Mouse (Mus musculus) myocyte (in vitro differentiated cells): ENCODE results near the gene Tnnc2. TPM values are rescaled to one million over a fixed set of nuclear protein-coding genes. Genes with fewer than 3 reads are reported as not detected.
A peak's percentile ranks its signal among the peaks of the same experiment; 100 is the strongest.

Experiments used
- H3K27me3 ChIP-seq: one replicate; pipeline ENCODE4 v1.6.1; 2011; ENCODE audit not compliant: control insufficient read depth, insufficient read depth, insufficient read length
- H3K36me3 ChIP-seq: one replicate; pipeline ENCODE4 v1.6.1; 2011; ENCODE audit not compliant: control insufficient read depth, insufficient read depth
- H3K4me2 ChIP-seq: one replicate; pipeline ENCODE4 v1.6.1; 2011; ENCODE audit warnings: low read depth, control low read depth
- H3K4me3 ChIP-seq: one replicate; pipeline ENCODE4 v1.5.1; 2011; ENCODE audit warnings: mild to moderate bottlenecking, control low read depth, moderate library complexity
- H3K79me2 ChIP-seq: one replicate; pipeline ENCODE4 v1.6.1; 2011; ENCODE audit not compliant: control insufficient read depth, insufficient read depth
- H3ac ChIP-seq: one replicate; pipeline ENCODE4 v1.6.1; 2011; ENCODE audit not compliant: control insufficient read depth, insufficient read length
- CEBPB ChIP-seq: IDR thresholded peaks from 2 replicates; pipeline ENCODE4 v1.6.1; 2011; ENCODE audit warnings: mild to moderate bottlenecking, moderate library complexity; ENCODE audit not compliant: poor library complexity, insufficient read depth, severe bottlenecking
- E2F4 ChIP-seq: IDR thresholded peaks from one replicate; pipeline ENCODE4 v1.6.1; 2011; ENCODE audit warnings: mild to moderate bottlenecking, control low read depth, moderate library complexity; ENCODE audit not compliant: insufficient read depth
- MAX ChIP-seq: IDR thresholded peaks from one replicate; pipeline ENCODE4 v1.6.1; 2011; ENCODE audit warnings: low read depth, mild to moderate bottlenecking, control low read depth
- MYOD1 ChIP-seq, 3 experiments: IDR thresholded peaks; one replicate each; pipeline ENCODE4 v1.6.1; 2011; ENCODE audit warnings: control low read depth in 2 of 3, low read depth in 2 of 3, mild to moderate bottlenecking in 2 of 3, moderate library complexity in 1 of 3; ENCODE audit not compliant: insufficient read length in 2 of 3, control insufficient read depth in 1 of 3
- MYOG ChIP-seq, 3 experiments: IDR thresholded peaks; one replicate each; pipeline ENCODE4 v1.6.1; 2011; ENCODE audit warnings: control low read depth in 2 of 3, low read depth in 2 of 3, mild to moderate bottlenecking in 2 of 3; ENCODE audit not compliant: insufficient read length in 2 of 3, control insufficient read depth in 1 of 3, insufficient read depth in 1 of 3
- POLR2A ChIP-seq: IDR thresholded peaks from one replicate; pipeline ENCODE4 v1.6.1; 2011; ENCODE audit warnings: low read depth, mild to moderate bottlenecking, control low read depth, moderate library complexity; ENCODE audit not compliant: insufficient read length
- POLR2AphosphoS2 ChIP-seq: IDR thresholded peaks from one replicate; pipeline ENCODE4 v1.6.1; 2011; ENCODE audit warnings: low read depth, control low read depth; ENCODE audit not compliant: insufficient read length
- REST ChIP-seq: IDR thresholded peaks from one replicate; pipeline ENCODE4 v1.6.1; 2011; ENCODE audit warnings: mild to moderate bottlenecking, control low read depth, moderate library complexity; ENCODE audit not compliant: insufficient read depth, insufficient read length
- SRF ChIP-seq: IDR thresholded peaks from one replicate; pipeline ENCODE4 v1.6.1; 2011; ENCODE audit warnings: low read depth; ENCODE audit not compliant: control insufficient read depth, insufficient read length
- TCF12 ChIP-seq: IDR thresholded peaks from one replicate; pipeline ENCODE4 v1.6.1; 2011; ENCODE audit warnings: mild to moderate bottlenecking, control low read depth; ENCODE audit not compliant: poor library complexity, insufficient read depth, severe bottlenecking
- TCF3 ChIP-seq: IDR thresholded peaks from one replicate; pipeline ENCODE4 v1.6.1; 2011; ENCODE audit warnings: low read depth, control low read depth; ENCODE audit not compliant: insufficient read length
- USF1 ChIP-seq: IDR thresholded peaks from one replicate; pipeline ENCODE4 v1.6.1; 2011; ENCODE audit warnings: low read depth, mild to moderate bottlenecking, control low read depth, moderate library complexity
- polyA plus RNA-seq: library from polyadenylated mRNA; unstranded; fragments of >200 nt; fragmentation: generic; extraction: Trizol; gene quantifications from one replicate; pipeline ENCODE4 v1.2.1, GENCODE M21; 2012; ENCODE audit warnings: missing spikeins

The Tnnc2 gene
- polyA plus RNA-seq, 1 experiment = 3,985 TPM

DNA sequence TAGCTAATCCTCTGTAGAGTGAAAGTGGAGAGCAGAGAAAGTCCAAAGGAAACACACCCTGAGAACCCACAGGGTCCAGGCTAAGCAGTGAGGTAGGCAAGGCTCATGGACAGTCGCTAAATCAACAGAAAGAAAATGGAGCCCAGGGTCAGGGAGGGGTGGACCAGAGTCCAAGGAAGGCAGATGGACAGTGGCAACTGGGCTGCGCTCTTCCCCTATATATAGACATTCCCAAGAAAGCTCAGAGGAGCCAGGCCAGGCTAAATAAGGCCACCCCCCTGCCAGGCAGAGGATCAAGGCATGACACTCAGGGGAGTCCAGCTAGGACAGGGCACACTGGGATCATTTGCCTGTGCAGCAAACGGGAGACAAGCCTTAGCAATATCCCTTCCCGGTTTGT lies 2.1 kb upstream of the Tnnc2 start:
- H3K4me2 ChIP-seq = peak overlapping the region; percentile 56
- peaks cover 8% of the 10 kb centered on the region for H3K79me2 ChIP-seq
- H3ac ChIP-seq = no peak overlapping the region
- H3K4me3 ChIP-seq = no peak overlapping the region
- TF ChIP-seq TCF3 = peak; percentile 17
- TF ChIP-seq TCF12 = peak; percentile 25
- TF ChIP-seq USF1 = no peak
- peak; percentile 95 for TF ChIP-seq SRF
- no peak for TF ChIP-seq E2F4
- TF ChIP-seq MYOD1 (IDR thresholded peaks at IDR 0.05; ENCODE audit: control insufficient read depth in 1 of 3, insufficient read length in 2 of 3, low read depth in 2 of 3) = peak; percentile 88 to 97 (median 92)
- no peak for TF ChIP-seq REST
- TF ChIP-seq CEBPB = no peak
- no peak for TF ChIP-seq POLR2AphosphoS2
- TF ChIP-seq MYOG (IDR thresholded peaks at IDR 0.05; ENCODE audit: control insufficient read depth in 1 of 3, insufficient read depth in 1 of 3, insufficient read length in 2 of 3, low read depth in 2 of 3) = peak in 1 of 3 experiments; percentile 24
- TF ChIP-seq MAX = no peak
- TF ChIP-seq POLR2A = peak; percentile 48
- H3K36me3 ChIP-seq = no peaks in the 10 kb centered on the region
- no peaks in the 10 kb centered on the region for H3K27me3 ChIP-seq

DNA sequence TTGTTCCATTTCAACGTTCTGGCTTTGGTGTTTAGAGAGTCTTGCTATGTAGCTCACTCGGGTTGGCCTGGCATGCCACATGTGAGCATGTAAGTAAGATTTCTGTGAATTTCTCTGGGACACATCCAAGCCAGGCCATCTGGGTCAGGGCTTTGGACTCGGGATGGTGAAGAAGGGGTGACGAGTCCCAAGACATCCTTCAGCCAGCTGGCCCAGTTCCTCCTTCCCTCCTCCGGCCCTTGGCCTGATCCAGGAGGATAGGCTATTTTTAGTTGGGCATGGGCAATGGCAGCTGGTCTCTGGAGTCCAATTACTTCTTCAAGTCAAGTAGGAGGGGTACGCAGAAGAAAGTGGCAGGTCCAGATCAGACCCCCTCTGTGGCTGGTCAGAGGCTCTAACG lies 958 bp downstream of the Tnnc2 start:
- Histone ChIP-seq H3ac (no peak overlapping the region), H3K36me3 (no peaks in the 10 kb centered on the region), H3K79me2 (peaks cover 8% of the 10 kb centered on the region), H3K27me3 (no peaks in the 10 kb centered on the region), H3K4me2 (peak overlapping the region; percentile 75), H3K4me3 (peak overlapping the region; percentile 43)
- TF ChIP-seq MYOD1 (IDR thresholded peaks at IDR 0.05; ENCODE audit: control insufficient read depth in 1 of 3, insufficient read length in 2 of 3, low read depth in 2 of 3) (peak in 2 of 3 experiments; percentile 58 to 83), POLR2AphosphoS2 (peak; percentile 54), MYOG (IDR thresholded peaks at IDR 0.05; ENCODE audit: control insufficient read depth in 1 of 3, insufficient read depth in 1 of 3, insufficient read length in 2 of 3, low read depth in 2 of 3) (peak; percentile 41 to 87 (median 79)), E2F4 (no peak), TCF12 (peak; percentile 26), POLR2A (peak; percentile 29)

DNA sequence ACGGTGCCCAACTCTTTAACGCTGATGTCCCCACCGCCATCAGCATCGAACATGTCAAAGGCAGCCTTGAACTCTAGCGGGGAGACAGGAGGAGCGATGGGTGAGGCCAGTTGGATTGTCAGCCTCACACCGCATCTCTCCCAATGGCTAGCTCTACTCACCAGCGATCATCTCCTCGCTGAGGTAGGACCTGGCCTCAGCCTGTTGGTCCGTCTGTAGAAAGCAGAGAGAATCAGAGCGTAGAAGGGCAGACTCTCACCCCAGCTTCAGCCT lies 1.8 kb downstream of the Tnnc2 start:
- TF ChIP-seq POLR2AphosphoS2 (peak; percentile 67), POLR2A (peak; percentile 29), TCF3 (no peak)
- Histone ChIP-seq H3K4me3 (peak overlapping the region; percentile 43), H3K36me3 (peaks cover 3% of the 10 kb centered on the region), H3K4me2 (peak overlapping the region; percentile 75), H3K27me3 (no peaks in the 10 kb centered on the region), H3ac (no peak overlapping the region), H3K79me2 (peaks cover 8% of the 10 kb centered on the region)

DNA sequence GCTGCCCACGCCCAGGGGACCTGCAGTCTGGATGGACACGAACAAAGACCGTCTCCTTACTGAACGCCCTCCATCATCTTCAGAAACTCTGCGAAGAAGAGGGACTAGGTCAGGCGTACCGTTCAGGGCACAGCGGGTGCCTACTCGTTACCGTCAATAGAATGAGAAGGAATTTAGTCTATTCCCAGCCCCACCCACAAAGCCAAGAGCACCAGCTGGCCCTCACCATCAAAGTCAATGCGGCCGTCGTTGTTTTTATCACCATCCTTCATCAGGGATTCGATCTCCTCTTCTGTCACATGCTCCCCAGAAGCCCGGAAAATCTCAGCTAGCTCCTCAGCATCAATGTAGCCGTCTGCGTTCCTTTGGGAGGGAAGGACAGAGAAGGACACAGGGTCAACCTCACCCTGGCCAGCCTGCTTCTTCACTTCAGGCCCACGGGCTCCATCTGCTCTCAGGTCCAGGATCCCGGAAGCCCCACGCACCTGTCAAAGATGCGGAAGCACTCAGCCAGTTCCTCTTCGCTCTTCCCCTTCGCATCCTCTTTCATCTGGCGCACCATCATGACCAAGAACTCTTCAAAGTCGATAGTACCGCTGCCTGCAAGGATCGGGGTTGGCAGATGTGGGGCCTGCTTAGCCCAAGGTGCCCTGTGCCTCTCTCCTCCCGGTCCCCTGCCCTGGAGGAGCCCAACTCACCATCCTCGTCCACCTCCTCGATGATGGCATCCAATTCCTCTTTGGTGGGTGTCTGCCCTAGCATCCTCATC lies 2.3 kb downstream of the Tnnc2 start:
- Histone ChIP-seq H3K27me3 (no peaks in the 10 kb centered on the region), H3K4me2 (peak overlapping the region; percentile 75), H3K79me2 (peaks cover 8% of the 10 kb centered on the region), H3K4me3 (peak overlapping the region; percentile 43), H3ac (no peak overlapping the region), H3K36me3 (peaks cover 5% of the 10 kb centered on the region)
- TF ChIP-seq E2F4 (no peak), TCF3 (no peak), SRF (no peak), MYOG (IDR thresholded peaks at IDR 0.05; ENCODE audit: control insufficient read depth in 1 of 3, insufficient read depth in 1 of 3, insufficient read length in 2 of 3, low read depth in 2 of 3) (peak in 1 of 3 experiments; percentile 19), POLR2A (peak; percentile 7), MAX (no peak), CEBPB (no peak), TCF12 (no peak), REST (no peak), MYOD1 (IDR thresholded peaks at IDR 0.05; ENCODE audit: control insufficient read depth in 1 of 3, insufficient read length in 2 of 3, low read depth in 2 of 3) (peak; percentile 47 to 90 (median 81)), USF1 (no peak), POLR2AphosphoS2 (peak; percentile 37)

DNA sequence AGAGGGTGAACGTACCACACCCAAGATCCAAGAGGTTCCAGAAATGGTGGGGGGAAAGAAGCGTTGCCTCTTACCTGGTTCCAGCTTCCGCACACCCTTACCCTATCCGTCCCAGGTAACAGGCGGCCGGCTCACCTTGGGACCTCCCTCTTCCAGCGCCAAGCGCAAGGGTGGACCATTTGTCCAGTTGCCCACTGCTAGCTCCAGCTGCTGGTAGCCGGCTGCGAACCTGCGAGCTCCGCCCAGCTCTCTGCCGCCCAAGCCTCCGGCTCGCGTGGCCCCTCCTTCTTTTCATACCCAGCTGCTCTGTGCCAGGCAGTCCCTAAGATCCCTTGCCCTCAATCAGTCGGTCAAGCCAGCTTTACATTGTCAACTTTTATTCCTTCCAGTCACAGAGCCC lies 3.0 kb downstream of the Tnnc2 start:
- H3K4me2 ChIP-seq = peak overlapping the region; percentile 60
- peaks cover 5% of the 10 kb centered on the region for H3K36me3 ChIP-seq
- TF ChIP-seq POLR2AphosphoS2 (peak; percentile 56), POLR2A (no peak), E2F4 (no peak), CEBPB (no peak), MAX (no peak)
- H3K79me2 ChIP-seq = peaks cover 8% of the 10 kb centered on the region
- no peak overlapping the region for H3ac ChIP-seq
- H3K4me3 ChIP-seq = peak overlapping the region; percentile 43
- H3K27me3 ChIP-seq = no peaks in the 10 kb centered on the region
